Mouse (Mus musculus) lung, adult 2 months (tissue): Measurements from ENCODE around the gene Ablim2. TPM values are rescaled to one million over a fixed set of nuclear protein-coding genes. Genes with fewer than 3 reads are reported as not detected.

Experiments
- DNase-seq: peaks from one replicate; pipeline ENCODE4 v3.0.0; 2022
- H3K4me1 ChIP-seq: fragments of 200-500 bp; 2 replicates; pipeline ENCODE4 v1.6.1; 2011; ENCODE audit warnings: low read length; ENCODE audit not compliant: control insufficient read depth, insufficient read depth
- H3K4me3 ChIP-seq: fragments of 200-500 bp; replicated peaks from 2 replicates; pipeline ENCODE3; 2011; ENCODE audit warnings: low read depth, mild to moderate bottlenecking, control low read depth, low read length; ENCODE audit errors: extremely low read depth
- CTCF ChIP-seq: fragments of 200-500 bp; IDR thresholded peaks from 2 replicates; pipeline ENCODE4 v1.5.1; 2011; ENCODE audit warnings: mild to moderate bottlenecking, low read length, control low read depth; ENCODE audit not compliant: insufficient read depth
- POLR2A ChIP-seq: fragments of 200-500 bp; IDR thresholded peaks from 2 replicates; pipeline ENCODE4 v1.6.1; 2011; ENCODE audit warnings: low read depth, mild to moderate bottlenecking, control low read depth, low read length, borderline replicate concordance; ENCODE audit errors: extremely low read depth
- WGBS: fragments of 180-500 bp; shearing (Covaris S2); methylation state at CpG from one replicate; pipeline ENCODE4 v1.1.7; 2018; 5-methylcytosine and 5-hydroxymethylcytosine counted together
- polyA plus RNA-seq: library from polyadenylated mRNA; depleted of rRNA; stranded (reverse); fragments of >200 nt; gene quantifications from 2 replicates; pipeline ENCODE4 v1.2.3, GENCODE M21; 2012

Ablim2 gene
- polyA plus RNA-seq, 1 experiment, result 16.9 TPM

GRCm38 (mm10) chr5:35799090-35799489, 41.4 kb downstream of the Ablim2 start:
- TF ChIP-seq CTCF, result no peak
- no peak for TF ChIP-seq POLR2A
- 26% methylated on average over 5 of the region's 5 CpGs for WGBS
- Histone ChIP-seq H3K4me1 (no peaks in the 10 kb centered on the region), H3K4me3 (no peak overlapping the region)
- no peak for DNase-seq

GRCm38 (mm10) chr5:35803416-35803815, 45.7 kb downstream of the Ablim2 start:
- no peak for DNase-seq
- 82% methylated on average over 5 of the region's 5 CpGs for WGBS
- TF ChIP-seq POLR2A, result no peak
- TF ChIP-seq CTCF, result no peak
- H3K4me3 ChIP-seq, result no peak overlapping the region
- no peaks in the 10 kb centered on the region for H3K4me1 ChIP-seq

- H3K4me3 ChIP-seq, result no peak overlapping the region
- 83% methylated on average over 4 of the region's 4 CpGs for WGBS
- TF ChIP-seq POLR2A, result no peak
- TF ChIP-seq CTCF, result no peak
- no peak for DNase-seq
- H3K4me1 ChIP-seq, result no peaks in the 10 kb centered on the region
Observed at GRCm38 (mm10) chr5:35804685-35805084, 47.0 kb downstream of the Ablim2 start.

GRCm38 (mm10) chr5:35805209-35805608, 47.5 kb downstream of the Ablim2 start:
- DNase-seq, result no peak
- 90% methylated on average over 3 of the region's 3 CpGs for WGBS
- no peaks in the 10 kb centered on the region for H3K4me1 ChIP-seq
- TF ChIP-seq POLR2A (no peak), CTCF (no peak)
- H3K4me3 ChIP-seq, result no peak overlapping the region

- WGBS, result 74% methylated on average over 8 of the region's 8 CpGs
- no peak for DNase-seq
- TF ChIP-seq POLR2A (no peak), CTCF (no peak)
- no peak overlapping the region for H3K4me3 ChIP-seq
- H3K4me1 ChIP-seq, result no peaks in the 10 kb centered on the region
Observed at GRCm38 (mm10) chr5:35807018-35807417, 49.3 kb downstream of the Ablim2 start.

- Histone ChIP-seq H3K4me3 (no peak overlapping the region), H3K4me1 (no peaks in the 10 kb centered on the region)
- 62% methylated on average over 3 of the region's 3 CpGs for WGBS
- DNase-seq, result no peak
- no peak for TF ChIP-seq CTCF
- no peak for TF ChIP-seq POLR2A
Observed at GRCm38 (mm10) chr5:35810526-35810925, 52.8 kb downstream of the Ablim2 start.

- TF ChIP-seq POLR2A (no peak), CTCF (no peak)
- Histone ChIP-seq H3K4me3 (no peak overlapping the region), H3K4me1 (no peaks in the 10 kb centered on the region)
- WGBS, result 58% methylated on average over 13 of the region's 13 CpGs
- DNase-seq, result no peak
Observed at GRCm38 (mm10) chr5:35811639-35812295, 54.1 kb downstream of the Ablim2 start.

- 60% methylated on average over 15 of the region's 15 CpGs for WGBS
- TF ChIP-seq CTCF, result no peak
- TF ChIP-seq POLR2A, result no peak
- no peak for DNase-seq
- Histone ChIP-seq H3K4me3 (no peak overlapping the region), H3K4me1 (no peaks in the 10 kb centered on the region)
Observed at GRCm38 (mm10) chr5:35814334-35814941, 56.8 kb downstream of the Ablim2 start.

GRCm38 (mm10) chr5:35815051-35815450, 57.4 kb downstream of the Ablim2 start:
- Histone ChIP-seq H3K4me3 (no peak overlapping the region), H3K4me1 (no peaks in the 10 kb centered on the region)
- TF ChIP-seq CTCF (no peak), POLR2A (no peak)
- no peak for DNase-seq
- WGBS, result 38% methylated on average over 2 of the region's 2 CpGs

GRCm38 (mm10) chr5:35817266-35817665, 59.6 kb downstream of the Ablim2 start:
- Histone ChIP-seq H3K4me3 (no peak overlapping the region), H3K4me1 (no peaks in the 10 kb centered on the region)
- TF ChIP-seq CTCF, result no peak
- TF ChIP-seq POLR2A, result no peak
- DNase-seq, result no peak
- 73% methylated on average over 4 of the region's 5 CpGs for WGBS
